In genomic region chr2:151976067-151976466, GRCm38 (mm10) we compare ENCODE assay signal across 14 mouse cellular contexts. TPM values are rescaled to one million over a fixed set of nuclear protein-coding genes. Genes with fewer than 3 reads are reported as not detected.
DNase-seq lines count a peak whose midpoint lies in the region; ATAC-seq and TF ChIP-seq lines count a peak whose summit lies in the region.
"Had no signal": no experiment of that assay in that cellular context is flagged by ENCODE, and none has a peak within 500 bp of the region (broad histone marks: within the 10 kb centered on the region; RNA-seq: fewer than 3 reads in every experiment).

No protein-coding gene starts in this region.

- no peaks in the 10 kb centered on the region for H3K27me3 ChIP-seq in lung, embryonic 15.5 days
- H3K27me3 ChIP-seq in liver, postnatal 0 days (ENCODE audit: insufficient read depth, low read length): no peaks in the 10 kb centered on the region

- no peak for ATAC-seq in lung, embryonic 15.5 days (ENCODE audit: borderline replicate concordance, extremely low read depth, low FRiP score, low TSS enrichment)
- ATAC-seq in liver, postnatal 0 days: no peak

- TF ChIP-seq CTCF in liver, postnatal 0 days (IDR thresholded peaks at IDR 0.05; ENCODE audit: low read depth): no peak

- H3K9ac ChIP-seq in lung, embryonic 15.5 days: no peak overlapping the region
- no peak overlapping the region for H3K9ac ChIP-seq in liver, postnatal 0 days (replicated peaks)

- H3K9me3 ChIP-seq in lung, embryonic 15.5 days: no peaks in the 10 kb centered on the region
- H3K9me3 ChIP-seq in liver, postnatal 0 days (ENCODE audit: low read length): no peaks in the 10 kb centered on the region
- H3K9me3 ChIP-seq: heart, embryonic 10.5 days had no signal

- no peak overlapping the region for H3K4me3 ChIP-seq in lung, embryonic 15.5 days
- H3K4me3 ChIP-seq in liver, postnatal 0 days (ENCODE audit: low read depth, low read length): no peak overlapping the region
- H3K4me3 ChIP-seq: heart, embryonic 10.5 days had no signal

- peaks cover 82% of the 10 kb centered on the region for H3K4me1 ChIP-seq in lung, embryonic 15.5 days
- H3K4me1 ChIP-seq in liver, postnatal 0 days (ENCODE audit: insufficient read depth): peaks cover 72% of the 10 kb centered on the region

- H3K27ac ChIP-seq in lung, embryonic 15.5 days: peak overlapping the region; percentile 30; the same call in 1 of the 2 replicates
- H3K27ac ChIP-seq in liver, postnatal 0 days (ENCODE audit: low read depth): 0 out of 2 replicates have a peak overlapping the region, but pooled peaks have one; percentile 11
- H3K27ac ChIP-seq: heart, embryonic 10.5 days had no signal

- no peak for TF ChIP-seq EP300 in liver, postnatal 0 days (IDR thresholded peaks at IDR 0.05; ENCODE audit: low read depth)

- no peak for DNase-seq in lung, postnatal 36 days
- DNase-seq in kidney, adult 11 months: peak; percentile 86
- peak; percentile 59 for DNase-seq in kidney, postnatal 10 days
- no peak for DNase-seq in liver, postnatal 0 days
- no peak for DNase-seq in layer of hippocampus, postnatal 36 days
- DNase-seq in thymus, postnatal 0 days (ENCODE audit: low spot score): no peak
- DNase-seq in spleen, postnatal 10 days (ENCODE audit: low spot score in 2 of 2): no peak
- DNase-seq: adrenal gland, postnatal 25 days; cerebellum, adult 9-11 months; gastrocnemius, postnatal 25 days; right cerebral cortex, postnatal 14 days; thymus, postnatal 4 days had no signal

- no peaks in the 10 kb centered on the region for H3K36me3 ChIP-seq in lung, embryonic 15.5 days
- no peaks in the 10 kb centered on the region for H3K36me3 ChIP-seq in liver, postnatal 0 days (replicated peaks; ENCODE audit: insufficient read depth, low read length)
- H3K36me3 ChIP-seq: heart, embryonic 10.5 days had no signal

- no peak overlapping the region for H3K4me2 ChIP-seq in lung, embryonic 15.5 days
- 0 out of 2 replicates have a peak overlapping the region, but pooled peaks have one; percentile 9 for H3K4me2 ChIP-seq in liver, postnatal 0 days (ENCODE audit: low read depth, low read length)

- WGBS in lung, embryonic 15.5 days: 60% methylated on average over 3 of the region's 3 CpGs
- 67% methylated on average over 3 of the region's 3 CpGs for WGBS in liver, postnatal 0 days (ENCODE audit: insufficient replicate concordance)

RNA-seq across cellular contexts. Expression of gene Fam110a, which starts 4.0 kb away (rescaled TPM):
- polyA plus RNA-seq in lung, embryonic 15.5 days (2015; fragmentation: Nextera tagmentation; extraction: Ambion mirVana): 32.5 and 34.1 TPM in 2 replicates
- 6.3 and 7.3 TPM in 2 replicates for polyA plus RNA-seq in liver, postnatal 0 days (2015; fragmentation: Nextera tagmentation; extraction: Ambion mirVana)
- 1 to 10 TPM; 7.2 to 7.4 TPM for total RNA-seq in layer of hippocampus, postnatal 36 days (2021)
- polyA plus RNA-seq in thymus, postnatal 0 days (2015; fragmentation: Nextera tagmentation; extraction: Ambion mirVana): 30.3 and 31.0 TPM in 2 replicates

RNA-seq across cellular contexts. Expression of gene Slc52a3, which starts 20.2 kb away (rescaled TPM):
- 2.7 and 2.8 TPM in 2 replicates for polyA plus RNA-seq in lung, embryonic 15.5 days (2015; fragmentation: Nextera tagmentation; extraction: Ambion mirVana)
- 0.43 and 0.53 TPM in 2 replicates for polyA plus RNA-seq in liver, postnatal 0 days (2015; fragmentation: Nextera tagmentation; extraction: Ambion mirVana)
- 1 to 10 TPM; 2.8 to 3.0 TPM for total RNA-seq in layer of hippocampus, postnatal 36 days (2021)
- polyA plus RNA-seq in thymus, postnatal 0 days (2015; fragmentation: Nextera tagmentation; extraction: Ambion mirVana): 1.5 and 1.6 TPM in 2 replicates

Comparison
In these comparisons a context has a peak if more than half of its experiments do, and no peak if none do; other contexts are left out.
1. DNase-seq: peak in kidney, adult 11 months (single experiment) and kidney, postnatal 10 days (single experiment); none in lung, postnatal 36 days (single experiment), liver, postnatal 0 days (single experiment), layer of hippocampus, postnatal 36 days (0 of 2), thymus, postnatal 0 days (single experiment) and spleen, postnatal 10 days (0 of 2).